Mouse (Mus musculus): Measurements from ENCODE around the gene Smurf1. TPM values are rescaled to one million over a fixed set of nuclear protein-coding genes. Genes with fewer than 3 reads are reported as not detected.

Gene Smurf1
- polyA plus RNA-seq, 1 experiment from 2014 or later: 11.6 TPM

DNA sequence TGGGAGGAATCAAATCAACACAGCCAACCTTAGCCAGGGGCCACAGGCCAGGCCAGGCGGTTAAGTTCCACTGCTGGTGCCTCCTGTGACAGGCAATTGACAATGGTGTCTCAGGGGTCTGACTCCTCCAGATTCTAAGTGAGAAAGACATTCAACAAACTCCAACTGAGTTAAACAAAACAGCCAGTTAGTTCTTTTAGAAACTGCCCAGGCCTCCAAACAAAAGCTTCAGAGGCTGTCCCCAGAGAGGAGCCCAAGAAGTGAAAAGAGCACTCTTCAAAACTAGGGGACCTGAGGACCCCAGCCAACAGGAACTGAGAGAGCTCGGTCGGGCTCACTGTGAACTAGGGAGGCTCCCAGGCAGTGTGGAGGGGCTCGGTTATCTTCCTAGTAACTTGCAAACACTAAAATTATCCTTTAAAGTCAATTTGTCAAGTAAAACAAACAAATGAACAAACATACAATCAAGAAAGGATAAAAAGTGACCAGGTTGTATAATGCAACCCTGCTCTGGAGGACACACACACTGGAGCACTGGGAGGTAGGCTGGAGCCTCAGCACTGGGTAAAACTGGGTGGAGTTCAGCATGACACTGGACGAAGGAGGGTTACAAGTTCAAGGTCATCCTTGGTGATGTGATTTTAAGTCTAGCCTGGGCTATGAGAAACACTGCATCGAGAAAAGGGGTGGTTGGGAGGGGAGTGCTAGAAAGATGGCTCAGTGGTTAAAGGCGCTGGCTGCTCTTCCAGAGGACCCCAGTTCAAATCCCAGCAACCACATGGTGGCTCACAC, 52.9 kb downstream of the Smurf1 start:
- Histone ChIP-seq H3K9ac (ENCODE audit: low read length) (no peak overlapping the region), H3K4me1 (replicated peaks; ENCODE audit: control insufficient read depth, insufficient read depth) (0 out of 2 replicates have a peak, but pooled peaks cover 4% of the 10 kb centered on the region), H3K27ac (replicated peaks) (no peak overlapping the region), H3K4me3 (ENCODE audit: low read depth, low read length) (no peak overlapping the region), H3K27me3 (ENCODE audit: control insufficient read depth, insufficient read depth, low read length) (no peaks in the 10 kb centered on the region), H3K36me3 (ENCODE audit: control insufficient read depth, insufficient read depth, low read length) (no peaks in the 10 kb centered on the region), H3K4me2 (replicated peaks; ENCODE audit: low read depth) (no peak overlapping the region), H3K9me3 (ENCODE audit: control insufficient read depth, low read length) (no peaks in the 10 kb centered on the region)
- 66% methylated on average over 7 of the region's 7 CpGs for WGBS
- TF ChIP-seq CTCF (IDR thresholded peaks at IDR 0.05; ENCODE audit: low read depth) (no peak), EP300 (optimal IDR thresholded peaks at IDR 0.05) (no peak)
- no peak for DNase-seq (ENCODE audit: low spot score)
- ATAC-seq (ENCODE audit: low FRiP score, low TSS enrichment): no peak

DNA sequence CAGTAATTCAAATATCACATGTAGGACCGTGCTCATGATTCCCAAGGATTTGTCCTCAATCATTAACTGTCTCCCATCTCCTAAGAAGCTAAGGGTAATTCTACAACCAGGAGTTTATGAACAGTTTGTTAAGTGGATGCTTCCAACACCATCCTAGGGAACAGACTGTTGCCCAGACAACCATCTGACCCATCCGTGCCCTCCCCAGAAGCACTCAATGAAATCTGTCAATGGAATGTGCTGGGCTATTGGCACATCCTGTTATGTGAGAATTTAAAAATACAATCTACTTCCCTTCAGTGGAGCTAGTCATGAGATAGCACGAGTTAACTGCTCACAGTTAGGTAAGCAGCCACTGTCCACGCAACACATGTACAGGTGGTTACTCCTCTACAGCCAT, 56.1 kb downstream of the Smurf1 start:
- WGBS: 76% methylated on average over 4 of the region's 4 CpGs
- no peak overlapping the region for H3K9ac ChIP-seq (ENCODE audit: low read length)
- TF ChIP-seq EP300 (optimal IDR thresholded peaks at IDR 0.05): no peak
- TF ChIP-seq CTCF (IDR thresholded peaks at IDR 0.05; ENCODE audit: low read depth): no peak
- no peak overlapping the region for H3K4me3 ChIP-seq (ENCODE audit: low read depth, low read length)
- H3K27ac ChIP-seq (replicated peaks): no peak overlapping the region
- H3K4me2 ChIP-seq (replicated peaks; ENCODE audit: low read depth): no peak overlapping the region
- H3K4me1 ChIP-seq (replicated peaks; ENCODE audit: control insufficient read depth, insufficient read depth): no peaks in the 10 kb centered on the region
- no peak for DNase-seq (ENCODE audit: low spot score)
- H3K9me3 ChIP-seq (ENCODE audit: control insufficient read depth, low read length): no peaks in the 10 kb centered on the region
- ATAC-seq (ENCODE audit: low FRiP score, low TSS enrichment): no peak
- H3K27me3 ChIP-seq (ENCODE audit: control insufficient read depth, insufficient read depth, low read length): no peaks in the 10 kb centered on the region
- no peaks in the 10 kb centered on the region for H3K36me3 ChIP-seq (ENCODE audit: control insufficient read depth, insufficient read depth, low read length)

- H3K9ac ChIP-seq (ENCODE audit: low read length): no peak overlapping the region
- H3K4me1 ChIP-seq (replicated peaks; ENCODE audit: control insufficient read depth, insufficient read depth): no peaks in the 10 kb centered on the region
- H3K4me2 ChIP-seq (replicated peaks; ENCODE audit: low read depth): no peak overlapping the region
- ATAC-seq (ENCODE audit: low FRiP score, low TSS enrichment): 0 out of 2 replicates have a peak, but pooled peaks have one; percentile 33
- no peaks in the 10 kb centered on the region for H3K27me3 ChIP-seq (ENCODE audit: control insufficient read depth, insufficient read depth, low read length)
- 75% methylated on average over 2 of the region's 2 CpGs for WGBS
- no peak overlapping the region for H3K4me3 ChIP-seq (ENCODE audit: low read depth, low read length)
- no peak for DNase-seq (ENCODE audit: low spot score)
- no peaks in the 10 kb centered on the region for H3K36me3 ChIP-seq (ENCODE audit: control insufficient read depth, insufficient read depth, low read length)
- no peaks in the 10 kb centered on the region for H3K9me3 ChIP-seq (ENCODE audit: control insufficient read depth, low read length)
- no peak overlapping the region for H3K27ac ChIP-seq (replicated peaks)
- TF ChIP-seq EP300 (optimal IDR thresholded peaks at IDR 0.05) (no peak), CTCF (IDR thresholded peaks at IDR 0.05; ENCODE audit: low read depth) (peak; percentile 76)
Measured at GRCm38 (mm10) chr5:144907591-144907990, 58.1 kb downstream of the Smurf1 start.

DNA sequence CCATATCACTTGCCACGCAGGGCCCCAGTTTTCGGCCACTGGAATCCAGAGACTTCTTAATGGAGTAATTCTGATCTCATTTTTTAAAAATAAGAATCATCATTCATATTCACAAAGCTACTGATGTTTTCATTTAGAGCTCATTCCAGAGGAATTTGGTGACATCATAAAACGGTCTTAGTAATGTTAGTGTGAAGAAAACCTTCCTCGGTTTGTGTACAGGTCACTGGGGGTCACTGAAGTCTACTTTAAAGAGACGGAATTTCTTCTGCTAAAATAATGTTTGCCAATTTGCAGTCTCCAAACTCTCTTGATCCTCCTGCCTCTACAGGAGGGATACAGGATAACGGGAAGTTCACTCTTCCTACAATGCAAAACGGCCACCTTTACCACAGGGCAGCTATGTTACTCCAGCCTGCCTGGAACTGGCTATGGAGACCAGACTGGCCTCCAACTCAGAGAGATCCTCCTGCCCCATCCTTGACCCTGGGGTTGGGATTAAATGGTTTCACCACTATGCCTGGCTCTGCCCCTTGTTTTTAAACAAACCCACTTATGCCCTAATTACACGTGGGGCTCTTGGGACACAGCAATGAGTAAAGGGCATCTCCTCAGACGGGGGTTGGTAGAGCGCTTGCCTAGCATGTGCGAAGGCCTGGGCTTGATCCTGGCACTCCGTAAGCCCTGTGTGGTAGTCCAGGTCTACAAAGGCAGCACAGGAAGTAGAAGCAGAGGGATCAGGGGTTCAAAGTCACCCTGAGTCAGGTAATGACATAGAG, 61.1 kb downstream of the Smurf1 start:
- no peak overlapping the region for H3K27ac ChIP-seq (replicated peaks)
- no peak overlapping the region for H3K4me3 ChIP-seq (ENCODE audit: low read depth, low read length)
- H3K9me3 ChIP-seq (ENCODE audit: control insufficient read depth, low read length): no peaks in the 10 kb centered on the region
- no peak overlapping the region for H3K9ac ChIP-seq (ENCODE audit: low read length)
- no peak overlapping the region for H3K4me2 ChIP-seq (replicated peaks; ENCODE audit: low read depth)
- DNase-seq (ENCODE audit: low spot score) (no peak), ATAC-seq (ENCODE audit: low FRiP score, low TSS enrichment) (no peak)
- no peaks in the 10 kb centered on the region for H3K4me1 ChIP-seq (replicated peaks; ENCODE audit: control insufficient read depth, insufficient read depth)
- no peaks in the 10 kb centered on the region for H3K27me3 ChIP-seq (ENCODE audit: control insufficient read depth, insufficient read depth, low read length)
- 56% methylated on average over 12 of the region's 12 CpGs for WGBS
- TF ChIP-seq CTCF (IDR thresholded peaks at IDR 0.05; ENCODE audit: low read depth): no peak
- TF ChIP-seq EP300 (optimal IDR thresholded peaks at IDR 0.05): no peak
- H3K36me3 ChIP-seq (ENCODE audit: control insufficient read depth, insufficient read depth, low read length): peaks cover 3% of the 10 kb centered on the region; the same call in 1 of the 2 replicates

DNA sequence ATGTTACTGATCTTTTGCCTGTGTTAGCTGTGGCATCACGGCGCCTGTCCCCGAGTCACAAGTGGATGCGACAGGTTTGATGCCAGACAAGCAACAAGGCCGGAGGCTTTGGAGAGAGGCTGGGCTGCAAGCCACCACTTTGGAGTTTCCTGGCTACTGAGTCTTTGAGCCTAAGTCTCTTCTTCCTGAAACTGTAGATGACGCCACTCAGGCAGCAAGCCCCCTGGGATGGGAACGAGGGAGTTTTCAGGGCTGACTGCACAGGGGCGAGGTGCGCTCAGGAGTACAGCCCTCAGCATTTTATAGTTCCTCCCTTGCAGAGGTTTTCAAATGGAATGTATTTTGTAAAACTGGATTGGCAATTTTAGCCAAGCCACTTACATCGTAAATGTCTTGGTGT, 63.9 kb downstream of the Smurf1 start:
- WGBS: 82% methylated on average over 10 of the region's 10 CpGs
- H3K4me1 ChIP-seq (replicated peaks; ENCODE audit: control insufficient read depth, insufficient read depth): no peaks in the 10 kb centered on the region
- H3K27me3 ChIP-seq (ENCODE audit: control insufficient read depth, insufficient read depth, low read length): no peaks in the 10 kb centered on the region
- H3K36me3 ChIP-seq (ENCODE audit: control insufficient read depth, insufficient read depth, low read length): peaks cover 5% of the 10 kb centered on the region; the same call in 1 of the 2 replicates
- no peaks in the 10 kb centered on the region for H3K9me3 ChIP-seq (ENCODE audit: control insufficient read depth, low read length)
- 0 out of 2 replicates have a peak overlapping the region, but pooled peaks have one; percentile 14 for H3K27ac ChIP-seq (replicated peaks)
- DNase-seq (ENCODE audit: low spot score): no peak
- no peak overlapping the region for H3K9ac ChIP-seq (ENCODE audit: low read length)
- no peak overlapping the region for H3K4me2 ChIP-seq (replicated peaks; ENCODE audit: low read depth)
- ATAC-seq (ENCODE audit: low FRiP score, low TSS enrichment): no peak
- no peak overlapping the region for H3K4me3 ChIP-seq (ENCODE audit: low read depth, low read length)
- TF ChIP-seq EP300 (optimal IDR thresholded peaks at IDR 0.05): no peak
- TF ChIP-seq CTCF (IDR thresholded peaks at IDR 0.05; ENCODE audit: low read depth): no peak
